Mouse (Mus musculus) liver, embryonic 14.5 days (tissue): ENCODE measurements around the gene Slc38a6.

ENCODE experiments used
- CTCF ChIP-seq: IDR thresholded peaks from 2 replicates; pipeline ENCODE4 v1.5.1; 2016; ENCODE audit warnings: antibody characterized with exemption, low read depth, control low read depth
- EP300 ChIP-seq: IDR thresholded peaks from 2 replicates; pipeline ENCODE4 v1.6.1; 2016; ENCODE audit warnings: antibody characterized with exemption, low read depth

GRCm38 (mm10) chr12:73383861-73384260 is 97.3 kb downstream of the Slc38a6 start:
- TF ChIP-seq EP300 (no peak), CTCF (no peak)
